Mouse (Mus musculus): ENCODE results near the gene 4931406C07Rik.

- TF ChIP-seq POLR2AphosphoS2 (IDR thresholded peaks at IDR 0.05; ENCODE audit: insufficient read length, low read depth) (no peak), USF1 (IDR thresholded peaks at IDR 0.05; ENCODE audit: low read depth) (no peak), E2F4 (IDR thresholded peaks at IDR 0.05; ENCODE audit: insufficient read depth) (no peak)
Measured at GRCm38 (mm10) chr9:15237516-15238296, 68.5 kb downstream of the 4931406C07Rik start.
